Mouse (Mus musculus) embryonic facial prominence, embryonic 11.5 days (tissue): Measurements from ENCODE around the gene Klhdc1. TPM values are rescaled to one million over a fixed set of nuclear protein-coding genes. Genes with fewer than 3 reads are reported as not detected.

ENCODE experiments used
- ATAC-seq: fragments of 200-750 bp; cut with Nextera tagmentation; replicated peaks from 2 replicates; pipeline ENCODE4 v1.8.0; 2017; ENCODE audit warnings: low read depth; ENCODE audit not compliant: insufficient number of reproducible peaks, low FRiP score, low TSS enrichment
- DNase-seq: peaks from one replicate; pipeline ENCODE4 v3.0.0-alpha.2; 2015; ENCODE audit warnings: low spot score
- H3K27ac ChIP-seq: fragments of 300-500 bp; sonication (generic); replicated peaks from 2 replicates; pipeline ENCODE4 v1.5.1; 2014; ENCODE audit warnings: mild to moderate bottlenecking, low read depth, low read length, control low read depth
- H3K27me3 ChIP-seq: fragments of 300-500 bp; sonication (generic); 2 replicates; pipeline ENCODE4 v1.6.1; 2014; ENCODE audit warnings: mild to moderate bottlenecking, low read length, moderate library complexity, mixed read lengths; ENCODE audit not compliant: control insufficient read depth, insufficient read depth
- H3K36me3 ChIP-seq: fragments of 300-500 bp; sonication (generic); replicated peaks from 2 replicates; pipeline ENCODE4 v1.6.1; 2014; ENCODE audit warnings: low read depth, mild to moderate bottlenecking, low read length, moderate library complexity, mixed read lengths; ENCODE audit not compliant: control insufficient read depth, insufficient read depth
- H3K4me1 ChIP-seq: fragments of 300-500 bp; sonication (generic); 2 replicates; pipeline ENCODE4 v1.6.1; 2014; ENCODE audit warnings: low read length, mixed read lengths; ENCODE audit not compliant: control insufficient read depth, insufficient read depth
- H3K4me2 ChIP-seq: fragments of 300-500 bp; sonication (generic); 2 replicates; pipeline ENCODE4 v1.6.1; 2014; ENCODE audit warnings: low read depth, mild to moderate bottlenecking, control low read depth, low read length, moderate library complexity
- H3K4me3 ChIP-seq: fragments of 300-500 bp; sonication (generic); 2 replicates; pipeline ENCODE4 v1.5.1; 2014; ENCODE audit warnings: low read depth, low read length, control low read depth
- H3K9ac ChIP-seq: fragments of 300-500 bp; sonication (generic); replicated peaks from 2 replicates; pipeline ENCODE4 v1.6.1; 2014; ENCODE audit warnings: mild to moderate bottlenecking, control low read depth, low read length
- H3K9me3 ChIP-seq: fragments of 300-500 bp; sonication (generic); replicated peaks from 2 replicates; pipeline ENCODE4 v1.6.1; 2016; ENCODE audit warnings: mild to moderate bottlenecking, low read length, inconsistent platforms, mixed read lengths; ENCODE audit not compliant: control insufficient read depth
- WGBS: fragments of 180-500 bp; shearing (Covaris S2); extraction: QIAGEN DNeasy Blood & Tissue Kit; methylation state at CpG from one replicate; pipeline ENCODE4 v1.1.7; 2014; 5-methylcytosine and 5-hydroxymethylcytosine counted together
- polyA plus RNA-seq: library from polyadenylated mRNA; unstranded; fragments of >200 nt; fragmentation: Nextera tagmentation; extraction: Ambion mirVana; gene quantifications from 2 replicates; pipeline ENCODE4 v1.2.1, GENCODE M21; 2014

The Klhdc1 gene
- 3.4 and 4.6 TPM in 2 replicates for polyA plus RNA-seq

- ATAC-seq = no peak
- Histone ChIP-seq H3K9ac (peak within 1 kb of the TSS; percentile 89), H3K4me1 (no peaks in the 10 kb centered on the region), H3K9me3 (no peaks in the 10 kb centered on the region), H3K36me3 (no peaks in the 10 kb centered on the region), H3K27me3 (no peaks in the 10 kb centered on the region), H3K4me3 (peak within 1 kb of the TSS; percentile 71), H3K4me2 (peak within 1 kb of the TSS; percentile 59), H3K27ac (peak within 1 kb of the TSS; percentile 65; the same call in 1 of the 2 replicates)
- WGBS = 69% methylated on average over 6 of the region's 6 CpGs
- no peak for DNase-seq
Observed at GRCm38 (mm10) chr12:69240876-69241275, at the start of gene Klhdc1. Klhdc1 (plus strand) TSS chr12:69241176.

- DNase-seq = no peak
- no peaks in the 10 kb centered on the region for H3K9me3 ChIP-seq
- H3K4me1 ChIP-seq = no peaks in the 10 kb centered on the region
- H3K36me3 ChIP-seq = no peaks in the 10 kb centered on the region
- no peaks in the 10 kb centered on the region for H3K27me3 ChIP-seq
- no peak overlapping the region for H3K9ac ChIP-seq
- ATAC-seq = no peak
- no peak overlapping the region for H3K4me2 ChIP-seq
- WGBS = 92% methylated on average over 5 of the region's 5 CpGs
- no peak overlapping the region for H3K27ac ChIP-seq
- no peak overlapping the region for H3K4me3 ChIP-seq
Observed at GRCm38 (mm10) chr12:69191396-69191795, 49.6 kb upstream of the Klhdc1 start.

GRCm38 (mm10) chr12:69192637-69193036 is 48.3 kb upstream of the Klhdc1 start:
- DNase-seq (no peak), ATAC-seq (no peak)
- Histone ChIP-seq H3K4me1 (no peaks in the 10 kb centered on the region), H3K4me2 (no peak overlapping the region), H3K27me3 (no peaks in the 10 kb centered on the region), H3K27ac (no peak overlapping the region), H3K9ac (no peak overlapping the region), H3K4me3 (no peak overlapping the region), H3K9me3 (no peaks in the 10 kb centered on the region), H3K36me3 (no peaks in the 10 kb centered on the region)
- WGBS = 98% methylated on average over 2 of the region's 2 CpGs

GRCm38 (mm10) chr12:69196444-69197377 is 44.3 kb upstream of the Klhdc1 start, which contains the start of gene Gm49383:
Gm49383 (minus strand) TSS chr12:69197104.
- ATAC-seq (peak; percentile 81), DNase-seq (peak; percentile 90)
- Histone ChIP-seq H3K9me3 (no peaks in the 10 kb centered on the region), H3K27me3 (no peaks in the 10 kb centered on the region), H3K36me3 (no peaks in the 10 kb centered on the region), H3K4me2 (peak within 1 kb of the TSS; percentile 95), H3K9ac (peak within 1 kb of the TSS; percentile 86), H3K4me1 (no peaks in the 10 kb centered on the region), H3K27ac (peak within 1 kb of the TSS; percentile 74), H3K4me3 (peak within 1 kb of the TSS; percentile 96)
- WGBS = under 1% methylated on average over 75 of the region's 75 CpGs

- Histone ChIP-seq H3K9me3 (no peaks in the 10 kb centered on the region), H3K4me1 (no peaks in the 10 kb centered on the region), H3K27ac (peak overlapping the region; percentile 74), H3K4me2 (peak overlapping the region; percentile 95), H3K27me3 (no peaks in the 10 kb centered on the region), H3K36me3 (no peaks in the 10 kb centered on the region; the same call in 1 of the 2 replicates), H3K9ac (peak overlapping the region; percentile 86), H3K4me3 (peak overlapping the region; percentile 96)
- under 1% methylated on average over 73 of the region's 94 CpGs for WGBS
- DNase-seq (peak; percentile 26), ATAC-seq (peak; percentile 74)
Observed at GRCm38 (mm10) chr12:69197378-69198163, 43.4 kb upstream of the Klhdc1 start.

- peak within 1 kb of the TSS; percentile 96 for H3K4me3 ChIP-seq
- peak; percentile 11; the same call in 1 of the 2 replicates for ATAC-seq
- peak within 1 kb of the TSS; percentile 86 for H3K9ac ChIP-seq
- peak; percentile 80 for DNase-seq
- H3K27ac ChIP-seq = peak within 1 kb of the TSS; percentile 74
- peak within 1 kb of the TSS; percentile 95 for H3K4me2 ChIP-seq
- H3K4me1 ChIP-seq = no peaks in the 10 kb centered on the region
- no peaks in the 10 kb centered on the region for H3K9me3 ChIP-seq
- no peaks in the 10 kb centered on the region; the same call in 1 of the 2 replicates for H3K36me3 ChIP-seq
- H3K27me3 ChIP-seq = no peaks in the 10 kb centered on the region
- 0% methylated on average over 18 of the region's 18 CpGs for WGBS
Observed at GRCm38 (mm10) chr12:69198164-69198535, 42.8 kb upstream of the Klhdc1 start, which contains the start of gene Dnaaf2. Dnaaf2 (minus strand) TSS chr12:69198429.

GRCm38 (mm10) chr12:69198985-69199384 is 42.0 kb upstream of the Klhdc1 start:
- no peak for DNase-seq

More at GRCm38 (mm10) chr12:69198985-69199384, 42.0 kb upstream of the Klhdc1 start:
- H3K27me3 ChIP-seq = no peaks in the 10 kb centered on the region
- no peak overlapping the region for H3K27ac ChIP-seq
- H3K9ac ChIP-seq = no peak overlapping the region
- H3K9me3 ChIP-seq = no peaks in the 10 kb centered on the region
- no peaks in the 10 kb centered on the region; the same call in 1 of the 2 replicates for H3K36me3 ChIP-seq
- H3K4me3 ChIP-seq = no peak overlapping the region
- ATAC-seq = no peak
- no peaks in the 10 kb centered on the region for H3K4me1 ChIP-seq
- no peak overlapping the region for H3K4me2 ChIP-seq
